Mouse (Mus musculus) gastrocnemius, adult 18-20 months (tissue): ENCODE results near the gene Gnaq. TPM values are rescaled to one million over a fixed set of nuclear protein-coding genes. Genes with fewer than 3 reads are reported as not detected.
"Not testable (repeated sequence)": the region's sequence is repeated elsewhere in the genome, so short reads cannot be mapped to it uniquely, and the experiment has no call there.

ENCODE experiments used
- DNase-seq: peaks from one replicate; pipeline ENCODE4 v3.0.0; 2021; ENCODE audit warnings: low spot score
- total RNA-seq, 2 experiments: library from RNA; stranded (reverse); gene quantifications; 2 replicates each; pipeline ENCODE4 v1.2.3; 2021

Gene Gnaq
- total RNA-seq, 2 experiments from 2014 or later = 11.9 to 14.9 TPM

DNA sequence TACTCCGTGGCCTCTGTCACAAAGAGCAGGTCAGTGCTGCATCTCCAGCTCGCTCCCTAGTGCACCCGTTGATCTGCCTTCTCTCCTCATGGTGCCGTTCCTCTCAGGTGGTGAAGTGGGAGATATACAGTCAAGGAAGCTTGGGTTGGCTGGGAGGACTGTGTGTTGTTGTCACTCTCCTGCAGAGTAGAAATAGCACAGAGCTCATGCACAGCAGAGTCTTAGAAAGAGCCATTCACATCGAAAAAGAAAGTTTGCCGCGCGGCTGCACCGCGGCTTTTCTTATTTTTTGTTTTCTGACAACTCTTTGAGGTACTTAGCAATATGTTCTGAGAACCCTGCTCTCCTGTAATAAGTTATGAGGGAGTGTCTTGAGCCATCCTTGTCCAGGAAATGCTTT is 10.4 kb downstream of the Gnaq start:
- DNase-seq = no peak

DNA sequence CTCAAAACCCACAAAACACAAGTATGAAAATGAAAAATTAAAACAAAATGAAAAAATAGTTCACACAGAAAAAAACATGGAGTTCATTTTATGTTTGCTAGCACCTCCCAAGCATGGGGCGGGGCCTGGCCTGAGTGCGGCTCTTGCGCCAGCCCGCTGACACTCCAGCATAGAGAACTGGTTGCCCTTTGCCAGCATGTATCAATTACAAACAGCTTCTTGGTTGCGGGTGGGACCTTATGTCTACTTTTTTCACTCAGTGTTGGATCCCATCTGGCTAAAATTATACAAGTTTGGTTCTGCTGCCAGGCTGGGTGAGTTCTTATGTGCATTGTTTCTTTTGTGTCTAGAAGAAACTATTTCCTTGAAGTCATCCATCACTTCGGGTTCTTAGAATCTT is 14.8 kb downstream of the Gnaq start:
- no peak for DNase-seq

DNA sequence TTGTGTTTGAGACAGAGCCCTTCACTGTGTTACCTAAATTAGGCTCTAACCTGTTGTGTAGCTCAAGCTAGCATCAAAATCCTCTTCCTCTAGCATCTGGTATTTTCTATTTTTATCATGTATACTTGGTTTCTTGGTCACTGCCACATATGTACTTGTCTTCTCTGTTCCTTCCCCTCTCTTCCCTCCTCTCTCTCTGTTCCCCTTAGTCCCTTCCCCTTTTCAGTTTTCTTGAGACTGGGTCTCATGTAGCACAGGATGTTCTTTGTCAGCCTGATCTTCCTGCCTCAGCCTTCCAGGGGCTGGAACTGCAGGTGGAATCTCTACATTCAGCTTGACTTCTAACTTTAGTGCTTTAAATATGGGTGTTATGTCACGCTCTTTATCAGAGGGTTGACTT is 16.5 kb downstream of the Gnaq start:
- no peak for DNase-seq

DNA sequence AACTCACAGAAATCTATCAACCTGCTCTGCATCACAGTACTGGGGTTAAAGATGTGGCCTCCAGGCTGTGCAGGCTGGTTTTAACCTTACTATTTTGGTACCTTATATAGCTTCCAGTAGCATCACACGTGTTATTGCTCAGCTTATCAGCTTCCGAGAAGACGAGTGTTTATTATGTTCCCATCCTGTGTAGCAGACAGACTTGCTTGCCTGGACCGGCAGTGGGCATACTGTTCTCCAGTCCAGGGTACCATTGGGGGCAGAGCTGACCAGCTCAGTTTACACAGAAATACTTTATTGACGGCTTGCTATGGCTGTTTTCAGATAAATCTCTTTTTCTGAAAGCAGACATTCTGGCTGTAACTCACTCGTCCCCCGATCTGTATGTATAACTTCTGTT is 17.7 kb downstream of the Gnaq start:
- DNase-seq = no peak

DNA sequence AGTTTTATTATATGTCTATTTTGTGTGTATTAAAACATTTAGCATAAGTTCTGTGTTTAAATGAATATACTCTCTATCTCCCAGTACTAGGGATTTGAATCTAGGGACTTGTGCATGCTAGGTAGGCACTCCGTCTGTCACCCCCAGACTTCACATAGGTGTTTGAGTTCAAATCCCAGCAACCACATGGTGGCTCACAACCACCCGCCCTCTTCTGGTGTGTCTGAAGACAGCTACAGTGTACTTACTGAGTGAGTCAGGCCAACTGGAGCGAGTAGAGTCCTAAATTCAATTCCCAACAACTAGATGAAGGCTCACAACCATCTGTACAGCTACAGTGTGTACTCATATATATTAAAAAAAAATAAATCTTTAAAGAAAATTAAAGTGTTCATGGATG is 21.2 kb downstream of the Gnaq start:
- DNase-seq = no peak

DNA sequence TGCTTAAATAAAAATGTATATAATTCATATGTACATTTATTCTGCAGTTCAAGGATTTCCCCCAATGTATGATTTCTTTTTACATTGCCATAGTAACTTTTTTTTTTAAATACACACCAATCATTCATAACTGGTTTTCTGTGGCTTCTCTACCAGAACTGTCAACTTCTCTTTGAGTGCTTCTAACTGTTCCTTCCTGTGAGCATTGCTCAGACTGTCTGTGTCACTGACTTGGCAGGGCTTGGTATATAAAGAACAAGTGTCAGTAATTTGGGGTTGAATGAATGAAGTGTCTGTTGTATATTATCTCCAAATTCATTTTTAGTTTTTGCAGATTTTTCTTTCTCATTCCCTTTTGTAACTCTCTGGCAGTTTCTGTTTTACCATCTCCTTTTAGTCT is 21.8 kb downstream of the Gnaq start:
- DNase-seq = no peak

DNA sequence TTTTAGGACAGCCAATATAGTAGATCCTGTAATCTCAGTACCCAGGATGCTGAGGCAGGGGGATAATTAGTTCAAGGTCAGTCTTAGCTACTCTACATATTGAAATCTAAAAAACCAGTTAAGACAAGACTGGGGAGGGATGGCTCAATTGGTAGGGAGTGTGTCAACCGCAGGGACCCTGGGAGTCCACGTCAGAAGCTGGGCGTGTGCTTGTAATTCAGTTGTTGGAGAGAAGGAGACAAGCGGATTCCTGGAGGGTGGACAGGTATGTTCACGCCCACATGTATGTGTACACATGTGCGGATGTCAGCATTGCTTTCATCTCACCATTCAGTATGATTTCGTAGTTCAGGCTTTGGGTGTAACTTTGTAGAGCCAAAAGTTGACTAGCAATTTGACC is 24.5 kb downstream of the Gnaq start:
- no peak for DNase-seq

DNA sequence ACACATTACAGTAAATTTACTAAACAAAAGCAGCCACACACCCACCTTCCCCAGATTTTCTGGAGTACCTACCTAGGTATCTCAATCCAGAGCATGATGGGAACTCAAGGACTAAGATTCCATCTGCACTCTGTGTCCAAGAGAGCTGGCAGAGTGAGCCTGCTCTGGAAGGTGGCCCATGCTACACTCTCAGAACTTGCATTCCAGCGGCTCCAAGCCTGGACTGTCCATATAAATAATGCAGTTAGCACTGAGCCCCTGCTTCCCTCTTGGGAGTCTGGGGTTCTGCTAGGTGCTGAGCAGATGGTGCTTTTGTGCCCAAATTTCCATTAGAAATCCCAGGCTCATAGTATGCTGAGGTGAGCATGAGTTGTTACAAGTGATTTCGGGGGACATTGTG is 28.1 kb downstream of the Gnaq start:
- peak; percentile 58 for DNase-seq

DNA sequence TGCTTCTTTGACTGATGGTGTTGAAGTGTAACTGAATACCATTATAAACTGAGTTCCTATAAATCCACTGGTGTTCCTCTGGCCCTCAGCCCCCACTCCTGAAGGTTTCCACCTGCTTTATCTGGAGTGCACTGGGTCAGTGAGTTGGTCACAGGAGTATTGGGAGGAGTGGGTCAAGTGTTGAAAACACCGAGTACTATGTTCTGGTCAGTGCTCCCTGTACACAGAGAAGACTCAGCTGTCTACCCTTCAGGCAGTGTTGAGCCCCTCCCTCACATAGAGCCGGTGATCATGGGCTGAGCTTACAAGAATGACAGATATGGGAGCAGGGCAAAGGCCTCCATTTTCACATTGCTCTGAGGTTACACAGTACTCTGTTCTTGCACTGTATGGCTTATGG is 28.6 kb downstream of the Gnaq start:
- DNase-seq = no peak

DNA sequence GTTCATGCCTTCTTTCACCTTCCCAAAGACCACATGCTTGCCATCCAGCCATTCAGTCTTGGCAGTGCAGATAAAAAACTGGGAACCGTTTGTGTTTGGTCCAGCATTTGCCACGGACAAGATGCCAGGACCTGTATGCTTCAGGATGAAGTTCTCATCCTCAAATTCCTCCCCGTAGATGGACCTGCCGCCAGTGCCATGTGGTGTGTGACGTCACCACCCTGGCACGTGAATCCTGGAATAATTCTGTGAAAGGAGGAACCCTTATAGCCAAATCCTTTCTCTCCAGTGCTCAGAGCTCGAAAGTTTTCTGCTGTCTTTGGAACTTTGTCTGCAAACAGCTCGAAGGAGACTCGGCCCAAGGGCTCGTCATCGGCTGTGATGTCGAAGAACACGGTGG is 31.8 kb downstream of the Gnaq start:
- not testable (repeated sequence) for DNase-seq

DNA sequence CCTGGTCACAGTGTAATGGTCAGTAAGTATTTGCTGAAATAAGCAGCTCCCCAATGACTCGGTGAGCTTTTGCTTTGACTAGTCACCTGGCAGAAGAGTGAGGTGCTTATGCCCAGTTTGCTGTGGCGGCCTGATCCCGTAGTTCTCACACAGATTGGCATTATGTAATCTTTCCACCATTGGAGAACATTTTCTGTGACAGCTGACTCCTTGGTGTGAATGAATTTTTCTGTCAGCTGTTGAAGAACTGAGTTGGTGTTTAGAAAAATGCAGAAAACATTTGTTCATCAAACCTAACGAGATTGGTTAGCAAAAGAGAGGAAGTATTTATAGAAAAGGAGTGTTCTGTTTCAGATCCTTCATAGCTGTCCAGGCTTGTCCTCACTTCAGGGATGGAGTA is 34.6 kb downstream of the Gnaq start:
- no peak for DNase-seq

DNA sequence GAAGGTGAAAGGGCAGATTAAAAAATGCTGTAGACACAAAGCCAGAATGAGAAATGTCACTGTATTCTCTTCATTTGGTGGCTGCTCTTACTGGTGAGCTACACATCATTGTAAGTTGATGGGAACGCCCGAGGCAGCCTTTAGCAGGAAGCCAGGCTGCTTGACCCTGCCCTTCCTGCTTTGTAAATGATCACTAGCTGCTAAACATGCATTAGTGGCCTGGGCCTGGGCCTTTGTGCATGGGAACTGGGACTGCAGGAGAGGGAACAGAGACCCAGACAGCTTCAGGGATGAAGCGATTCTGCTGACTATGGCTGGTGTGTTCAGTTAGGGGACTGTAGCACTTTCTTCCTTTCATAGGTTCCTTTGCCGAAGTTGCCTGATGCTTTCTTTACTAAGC is 35.6 kb downstream of the Gnaq start:
- peak; percentile 20 for DNase-seq

DNA sequence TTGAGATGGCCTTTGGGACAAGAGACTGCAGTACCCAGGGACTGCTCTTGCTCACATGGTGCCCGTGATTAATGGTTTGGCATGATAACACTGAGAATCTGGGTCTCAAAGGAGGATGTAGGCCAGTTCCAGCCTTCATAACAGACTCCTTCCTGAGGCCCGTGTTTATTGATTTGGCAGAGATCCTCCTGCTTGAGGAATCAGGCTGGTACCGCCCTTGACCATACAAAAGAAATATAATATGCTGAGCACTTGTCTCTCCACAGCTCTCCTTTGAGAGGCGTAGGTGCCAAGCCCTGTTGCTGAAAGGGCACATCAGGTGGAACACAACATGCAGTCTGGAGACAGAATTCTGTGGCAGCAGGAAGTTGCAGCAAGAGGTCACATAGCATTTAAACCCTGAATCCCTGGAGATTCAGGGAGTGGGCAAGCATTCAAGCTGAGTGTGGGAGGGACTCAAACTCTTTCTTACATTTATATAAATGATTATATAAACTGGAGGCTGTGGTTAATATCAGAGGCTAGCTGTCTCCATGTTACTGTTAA is 36.1 kb downstream of the Gnaq start:
- peak; percentile 43 for DNase-seq

DNA sequence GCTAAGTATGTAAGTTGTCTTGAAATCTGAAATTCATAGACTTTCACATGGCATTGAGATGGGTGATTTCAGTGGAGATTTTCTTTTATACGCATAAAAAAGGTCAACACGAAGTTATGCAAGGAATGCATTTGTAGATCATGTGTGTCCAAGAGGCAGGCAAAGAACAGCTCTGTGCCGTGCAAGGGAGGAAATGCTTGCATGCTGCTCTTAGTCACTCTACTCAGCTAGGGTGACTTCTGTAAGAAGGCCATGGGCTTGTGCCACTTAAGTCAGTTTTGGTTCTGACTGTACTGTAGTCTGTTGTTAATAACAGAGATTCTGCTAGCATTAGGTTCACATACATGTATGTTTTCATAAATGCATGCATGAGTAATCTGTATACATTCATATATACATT is 38.1 kb downstream of the Gnaq start:
- no peak for DNase-seq

DNA sequence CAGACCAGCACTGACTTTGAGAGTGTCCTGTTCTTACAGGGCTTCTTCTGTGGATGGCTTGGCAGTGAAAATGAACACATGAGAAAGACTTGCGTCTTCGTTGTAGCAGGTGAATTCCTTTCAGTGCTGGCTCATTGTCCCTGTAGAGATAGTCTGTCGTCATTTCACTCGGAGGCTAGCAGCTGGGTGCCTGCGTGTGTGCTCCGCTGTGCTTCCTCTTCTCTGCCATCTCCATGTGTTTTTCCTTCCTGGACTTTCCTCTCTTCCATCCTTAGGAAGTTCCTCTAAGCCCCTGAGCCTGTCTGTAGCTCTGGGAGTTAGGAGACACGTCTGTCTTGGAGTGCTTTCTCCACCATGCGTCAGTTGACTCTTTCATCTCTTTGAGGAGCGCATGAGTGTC is 41.1 kb downstream of the Gnaq start:
- no peak for DNase-seq

DNA sequence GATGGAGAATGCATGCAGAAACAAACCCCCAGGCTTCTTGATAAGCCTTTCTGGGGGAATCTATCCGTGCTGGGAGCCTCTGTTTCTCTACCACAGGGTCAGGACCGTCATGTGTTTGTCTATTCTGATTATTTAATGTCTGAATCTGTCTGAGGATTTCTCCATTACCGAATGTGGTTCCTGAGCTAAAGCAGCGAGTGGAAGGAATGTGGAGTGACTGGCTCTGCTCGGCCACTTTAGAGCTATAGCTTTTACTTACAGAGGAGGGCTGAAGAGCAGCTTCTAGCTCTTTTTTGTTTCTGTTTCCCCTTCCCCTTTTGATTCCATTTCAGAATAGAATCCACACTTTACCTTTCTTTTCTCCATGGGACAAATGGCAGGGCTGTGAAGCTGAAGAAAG is 43.8 kb downstream of the Gnaq start:
- DNase-seq = no peak

DNA sequence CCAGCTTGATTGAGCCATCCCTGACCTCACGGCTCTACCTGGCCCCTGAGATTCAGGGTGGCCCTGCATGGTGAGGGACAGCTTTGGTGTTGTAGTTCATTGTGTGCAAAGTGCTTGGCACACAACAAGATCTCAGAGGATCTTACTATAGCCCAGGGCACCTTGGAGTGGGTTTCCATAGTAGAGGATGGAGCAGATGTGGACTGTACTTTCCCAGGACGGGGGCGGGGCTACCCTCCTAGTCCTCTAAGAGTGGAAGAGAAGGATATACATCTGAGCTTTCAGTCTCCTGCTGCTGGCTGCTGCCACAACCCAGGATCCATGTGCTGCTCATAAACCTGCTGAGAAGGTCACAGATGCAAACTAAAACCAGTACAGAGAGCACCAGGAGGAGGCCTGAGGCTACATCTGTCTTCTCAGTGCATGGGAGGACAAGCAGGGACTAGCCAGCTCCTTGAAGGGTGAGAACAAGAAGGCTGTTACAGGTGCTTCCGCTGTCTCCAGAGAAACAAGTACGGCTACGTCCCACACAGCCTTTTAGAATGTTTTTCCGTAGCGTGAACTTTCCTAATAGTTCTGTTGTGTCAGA is 44.6 kb downstream of the Gnaq start:
- peak; percentile 43 for DNase-seq

DNA sequence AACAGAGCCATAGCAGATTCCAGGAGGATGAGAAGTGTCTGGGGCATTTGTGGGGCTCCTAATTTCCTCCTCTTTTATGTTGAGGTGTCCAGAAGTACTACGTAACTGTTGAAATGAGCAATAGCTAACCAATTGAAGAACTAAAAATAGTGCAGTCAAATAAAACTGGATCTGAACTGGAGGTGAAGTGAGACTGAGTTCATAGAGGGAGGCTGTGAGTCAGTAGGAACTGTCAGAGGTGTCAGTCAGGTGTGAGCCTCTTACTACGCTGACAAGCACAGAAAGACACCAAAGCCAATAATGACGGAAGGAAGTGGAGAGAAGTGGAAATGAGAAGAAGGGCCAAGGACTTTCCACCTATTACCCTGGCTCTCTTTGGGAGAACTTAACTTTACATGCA is 48.6 kb downstream of the Gnaq start:
- no peak for DNase-seq

DNA sequence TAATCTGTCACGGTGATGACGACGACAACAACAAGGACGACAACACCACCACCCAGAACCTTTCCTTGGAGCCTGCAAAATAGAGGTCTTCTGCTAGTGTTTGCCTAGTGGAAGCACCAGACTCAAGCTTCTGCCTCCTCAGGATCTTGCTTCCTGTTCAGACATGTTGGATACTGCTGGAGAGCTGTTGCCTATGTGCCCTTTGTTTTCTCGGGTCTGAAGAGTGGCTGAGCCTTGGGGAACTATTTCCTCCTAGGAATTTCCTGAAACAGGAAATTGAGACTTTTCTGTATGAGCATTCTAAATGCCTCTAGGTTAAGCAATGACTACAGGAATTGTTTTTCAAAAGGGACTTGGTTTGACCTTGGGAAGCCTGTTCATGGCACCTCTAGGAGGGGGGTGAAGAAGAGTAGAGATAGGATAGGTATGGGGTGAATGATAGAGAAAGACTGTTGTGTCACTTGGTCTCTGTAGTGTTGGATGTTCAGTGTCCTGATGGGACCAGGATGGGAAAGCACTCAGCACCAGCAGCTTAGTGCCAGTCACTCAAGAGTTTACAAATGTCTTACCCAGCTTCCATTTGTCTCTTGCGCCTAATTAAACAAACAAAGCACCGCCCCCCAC is 49.3 kb downstream of the Gnaq start:
- DNase-seq = no peak

DNA sequence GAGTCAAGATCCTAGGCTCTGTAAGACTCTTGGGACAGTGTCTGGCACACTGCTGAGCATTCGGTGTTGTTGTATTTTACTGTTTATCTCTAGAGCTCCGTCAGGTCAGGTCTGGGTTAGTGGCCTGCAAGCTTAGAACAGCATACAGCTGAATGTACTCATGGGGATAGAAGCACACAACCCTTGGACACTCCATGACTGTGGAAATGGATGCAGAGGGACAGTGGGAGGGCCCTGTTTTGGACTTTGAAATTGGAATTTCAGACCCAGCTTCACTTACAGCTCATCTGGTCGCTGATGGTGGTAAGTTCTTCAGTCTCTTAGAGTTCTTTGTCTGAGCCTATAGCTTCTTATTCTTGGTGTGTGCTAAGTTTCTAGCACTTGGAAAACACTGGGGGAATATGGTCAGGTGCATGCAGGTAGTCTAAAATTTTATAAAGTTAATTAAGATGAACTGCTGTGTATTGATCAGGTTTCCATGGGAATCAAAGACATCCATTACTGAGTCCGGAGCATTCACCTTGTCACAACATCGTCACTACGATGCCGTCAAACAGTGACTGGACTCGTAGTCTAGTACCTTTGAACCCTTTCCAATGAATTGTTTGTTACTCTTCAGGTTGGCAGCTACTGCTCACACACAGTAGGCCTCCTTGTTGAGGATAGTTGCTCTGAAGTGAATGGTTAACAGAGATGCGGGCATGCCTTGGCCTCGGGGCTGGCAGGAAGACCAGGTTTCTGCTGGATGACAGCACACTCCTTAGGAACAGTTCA is 51.1 kb downstream of the Gnaq start:
- DNase-seq = no peak

DNA sequence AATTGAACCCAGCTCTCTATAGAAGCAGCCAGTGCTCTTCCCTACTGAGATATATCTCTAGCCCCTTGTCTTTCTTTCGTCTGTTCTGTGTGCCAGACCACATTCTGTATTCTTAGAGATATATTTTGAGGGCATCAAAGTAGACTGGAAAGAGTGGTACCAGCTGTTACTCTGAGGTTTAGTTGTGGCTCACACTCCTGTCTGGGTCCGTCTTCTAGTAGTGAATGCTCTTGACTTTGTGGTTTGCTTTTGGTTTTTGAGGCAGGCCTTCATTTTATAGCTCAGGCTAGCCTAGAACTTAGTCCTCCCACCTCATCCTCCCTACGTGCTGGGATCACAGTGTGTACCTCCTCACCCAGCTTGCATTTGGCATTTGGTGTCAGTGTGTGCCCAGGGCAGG is 54.4 kb downstream of the Gnaq start:
- no peak for DNase-seq

DNA sequence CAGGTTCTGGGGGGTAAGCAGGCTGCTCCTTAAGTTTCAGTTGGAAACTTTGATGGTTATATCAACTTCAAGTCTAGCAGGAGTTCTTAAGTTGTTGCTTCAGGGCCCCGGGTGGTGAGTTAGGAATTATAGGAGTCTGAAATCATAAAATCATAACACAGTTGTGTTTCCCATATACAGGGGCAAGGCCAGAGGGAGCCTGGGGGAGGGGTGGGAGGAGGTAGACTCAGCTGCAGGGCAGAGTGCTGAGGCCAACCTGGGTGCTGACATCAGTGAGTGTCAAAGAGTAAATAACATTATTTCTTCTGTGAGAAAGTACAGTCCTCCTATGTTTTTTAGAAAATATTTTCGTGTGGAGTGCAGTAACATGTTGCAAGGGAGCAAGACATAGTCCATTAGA is 55.3 kb downstream of the Gnaq start:
- no peak for DNase-seq
